Mouse (Mus musculus): ENCODE results near the gene Onecut1. TPM values are rescaled to one million over a fixed set of nuclear protein-coding genes. Genes with fewer than 3 reads are reported as not detected.

The Onecut1 gene
- polyA plus RNA-seq (2017; shearing (Covaris generic)) = not detected

- no peak for ATAC-seq
Observed at GRCm38 (mm10) chr9:74861561-74861980, at the start of gene Onecut1. Onecut1 (plus strand) TSS chr9:74861921.

GRCm38 (mm10) chr9:74819736-74820511 is 41.8 kb upstream of the Onecut1 start:
- ATAC-seq = no peak

GRCm38 (mm10) chr9:74825102-74825501 is 36.6 kb upstream of the Onecut1 start:
- ATAC-seq = no peak

- no peak for ATAC-seq
Observed at GRCm38 (mm10) chr9:74829206-74829605, 32.5 kb upstream of the Onecut1 start.

- ATAC-seq = no peak
Observed at GRCm38 (mm10) chr9:74842890-74843289, 18.8 kb upstream of the Onecut1 start.

- ATAC-seq = no peak
Observed at GRCm38 (mm10) chr9:74846867-74847830, 14.6 kb upstream of the Onecut1 start.

- ATAC-seq = no peak
Observed at GRCm38 (mm10) chr9:74848411-74849194, 13.1 kb upstream of the Onecut1 start.

- ATAC-seq = no peak
Observed at GRCm38 (mm10) chr9:74849195-74849978, 12.3 kb upstream of the Onecut1 start.

GRCm38 (mm10) chr9:74849979-74850780 is 11.5 kb upstream of the Onecut1 start:
- no peak for ATAC-seq

GRCm38 (mm10) chr9:74850781-74851145 is 11.0 kb upstream of the Onecut1 start:
- ATAC-seq = no peak

- no peak for ATAC-seq
Observed at GRCm38 (mm10) chr9:74851601-74852000, 10.1 kb upstream of the Onecut1 start.

- ATAC-seq = no peak
Observed at GRCm38 (mm10) chr9:74852361-74852760, 9.4 kb upstream of the Onecut1 start.

GRCm38 (mm10) chr9:74853191-74854072 is 8.3 kb upstream of the Onecut1 start:
- ATAC-seq = no peak

GRCm38 (mm10) chr9:74854073-74854591 is 7.6 kb upstream of the Onecut1 start:
- no peak for ATAC-seq

- ATAC-seq = no peak
Observed at GRCm38 (mm10) chr9:74855446-74855845, 6.3 kb upstream of the Onecut1 start.

GRCm38 (mm10) chr9:74856578-74857507 is 4.9 kb upstream of the Onecut1 start:
- ATAC-seq = no peak

- ATAC-seq = no peak
Observed at GRCm38 (mm10) chr9:74857508-74857840, 4.2 kb upstream of the Onecut1 start.

- no peak for ATAC-seq
Observed at GRCm38 (mm10) chr9:74858111-74858510, 3.6 kb upstream of the Onecut1 start.

GRCm38 (mm10) chr9:74860461-74860860 is 1.3 kb upstream of the Onecut1 start:
- no peak for ATAC-seq

All from activated CD4-positive, CD25-positive, alpha-beta regulatory T cell, adult 4 months (primary cell).